Mouse (Mus musculus): ENCODE data around the gene Heatr5a.

Heatr5a gene

GRCm38 (mm10) chr12:51971070-51971664, at the start of gene Heatr5a:
Heatr5a (minus strand) TSS chr12:51971321.
- in situ Hi-C loops (cut with MboI), result no loop called here

DNA sequence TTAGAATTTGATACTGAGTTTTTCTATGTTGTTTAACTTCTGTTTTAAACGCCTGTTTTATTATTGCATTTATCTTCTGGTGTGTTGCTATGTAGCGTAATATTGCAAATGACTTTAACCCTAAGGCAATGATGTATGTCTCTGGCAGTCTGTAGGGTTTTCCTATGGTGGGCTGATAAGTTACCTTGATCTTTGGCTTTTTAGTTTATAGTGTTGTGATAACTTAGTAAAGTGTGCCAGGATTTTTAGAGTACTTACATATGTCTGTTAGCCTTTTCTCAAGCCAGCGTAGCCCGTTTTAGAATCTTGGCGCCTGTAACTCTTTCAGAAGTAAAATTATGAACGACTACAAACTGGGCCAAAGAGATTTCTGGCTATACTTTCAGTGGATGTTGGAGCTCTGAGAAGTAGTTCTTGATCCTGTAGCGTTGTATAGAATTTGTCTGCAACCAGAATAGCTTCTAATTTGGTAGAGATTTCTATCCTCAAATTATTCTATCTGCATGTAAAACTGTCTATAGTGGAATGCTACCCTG, 43.4 kb upstream of the Heatr5a start:
- in situ Hi-C loops (cut with MboI), result loop anchor here (25.0 kb wide), 1 partner anchor 823 kb away; no protein-coding TSS in a partner anchor

GRCm38 (mm10) chr12:52014044-52014443, 42.9 kb upstream of the Heatr5a start:
- in situ Hi-C loops (cut with MboI), result loop anchor here (25.0 kb wide), 1 partner anchor 823 kb away; no protein-coding TSS in a partner anchor

DNA sequence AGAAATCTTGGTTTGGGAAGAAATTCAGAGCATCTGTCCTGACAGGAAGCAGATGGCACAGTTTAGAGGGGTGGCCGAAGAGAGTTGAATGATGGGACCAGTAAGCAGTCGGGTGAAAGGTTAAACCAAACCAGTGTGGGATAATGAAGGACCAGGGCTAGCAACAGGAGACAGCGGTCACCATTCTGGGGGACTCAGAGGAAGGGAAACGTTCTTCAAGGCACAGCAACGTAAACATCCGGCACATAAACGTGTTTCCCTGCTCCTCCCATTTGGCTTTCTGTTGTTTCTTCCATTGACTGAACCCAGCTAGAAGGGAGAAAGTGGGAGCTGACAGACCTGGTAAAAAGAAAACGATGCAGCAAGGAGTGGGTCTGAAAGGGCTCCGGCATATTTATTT, 42.2 kb upstream of the Heatr5a start:
- in situ Hi-C loops (cut with MboI), result loop anchor here (25.0 kb wide), 1 partner anchor 824 kb away; no protein-coding TSS in a partner anchor

GRCm38 (mm10) chr12:52012159-52012558, 41.0 kb upstream of the Heatr5a start:
- in situ Hi-C loops (cut with MboI), result loop anchor here (25.0 kb wide), 1 partner anchor 825 kb away; no protein-coding TSS in a partner anchor

DNA sequence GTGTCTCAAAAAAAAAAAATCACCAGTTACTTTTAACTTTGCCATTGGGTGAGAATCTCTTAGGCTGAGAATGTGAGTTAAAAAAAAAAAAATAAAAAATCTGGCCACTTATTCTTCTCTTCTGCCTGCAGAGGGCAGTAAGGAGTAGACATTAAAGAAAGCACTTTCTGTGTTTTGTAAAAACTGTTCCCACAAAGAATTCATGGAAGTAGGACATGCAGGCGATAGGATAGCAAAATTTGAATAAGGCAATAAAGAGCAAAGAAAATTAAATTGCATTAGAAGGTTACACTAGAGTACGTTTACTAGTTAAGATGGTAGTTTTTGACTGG, 39.5 kb upstream of the Heatr5a start:
- in situ Hi-C loops (cut with MboI), result loop anchor here (25.0 kb wide), 1 partner anchor 827 kb away; no protein-coding TSS in a partner anchor

- in situ Hi-C loops (cut with MboI), result loop anchor here (25.0 kb wide), 1 partner anchor 827 kb away; no protein-coding TSS in a partner anchor
Observed at GRCm38 (mm10) chr12:52009928-52010629, 39.0 kb upstream of the Heatr5a start.

GRCm38 (mm10) chr12:52006633-52006994, 35.5 kb upstream of the Heatr5a start:
- in situ Hi-C loops (cut with MboI), result loop anchor here (25.0 kb wide), 1 partner anchor 831 kb away; no protein-coding TSS in a partner anchor

DNA sequence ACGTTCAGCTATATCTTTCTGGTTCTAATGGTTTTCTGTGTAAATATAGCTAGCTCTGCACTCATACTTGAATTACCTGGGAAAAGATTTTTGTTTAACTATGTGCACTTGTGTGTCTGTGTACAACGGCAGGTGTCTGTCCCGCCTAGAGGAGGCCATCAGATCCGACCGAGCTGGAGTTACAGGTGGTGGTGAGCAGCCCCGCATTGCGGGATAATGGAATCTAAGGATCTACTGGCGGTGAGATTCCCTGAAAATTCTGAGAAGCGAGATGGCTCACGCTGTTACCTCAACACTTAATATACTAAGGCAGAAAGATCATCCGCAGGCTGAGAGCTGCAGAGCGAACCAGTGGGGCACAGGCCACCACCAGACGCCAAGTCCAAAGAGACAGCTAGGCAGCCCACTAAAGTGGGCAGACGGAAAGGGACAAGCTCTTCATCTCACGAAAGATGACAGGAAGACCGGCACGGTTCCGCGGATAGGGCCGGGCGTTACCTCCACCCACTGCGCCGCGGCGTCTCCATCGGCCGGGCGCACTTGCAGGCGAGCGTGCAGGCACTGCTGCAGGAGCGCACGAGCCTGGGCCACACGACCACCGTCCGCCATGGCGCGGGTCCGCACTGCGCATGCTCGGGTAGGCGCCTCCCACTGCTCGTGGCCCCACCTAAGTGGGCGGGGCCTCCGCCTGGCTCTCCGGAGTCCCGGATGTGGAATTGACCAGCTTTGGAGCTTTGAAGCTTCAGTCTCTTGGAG, 34.9 kb upstream of the Heatr5a start, which contains the start of gene Dtd2:
Gene Dtd2, minus strand, starts transcription at position 625 of the 756 bp plus-strand sequence.
- in situ Hi-C loops (cut with MboI), result loop anchor here (25.0 kb wide), 1 partner anchor 831 kb away; no protein-coding TSS in a partner anchor

DNA sequence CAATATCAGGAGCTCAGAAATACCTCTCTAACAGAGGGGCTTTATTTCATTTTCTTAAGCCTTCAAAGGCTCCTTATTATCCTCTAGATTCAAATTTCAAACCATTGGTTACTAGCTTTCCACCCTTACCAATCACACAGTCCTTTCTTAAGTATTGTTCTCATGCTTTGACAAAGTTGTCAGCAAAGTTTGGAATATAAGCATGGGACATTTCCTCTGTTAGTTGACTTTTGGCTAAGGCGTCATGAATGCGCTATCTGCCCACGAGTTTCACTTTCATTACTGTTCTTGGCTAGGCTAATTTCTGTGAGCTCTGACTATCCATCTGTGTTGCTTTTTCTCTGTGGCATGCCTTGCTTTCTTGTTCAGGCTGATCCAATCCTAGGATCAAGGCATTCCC, 31.6 kb upstream of the Heatr5a start:
- in situ Hi-C loops (cut with MboI), result loop anchor here (25.0 kb wide), 1 partner anchor 835 kb away; no protein-coding TSS in a partner anchor

DNA sequence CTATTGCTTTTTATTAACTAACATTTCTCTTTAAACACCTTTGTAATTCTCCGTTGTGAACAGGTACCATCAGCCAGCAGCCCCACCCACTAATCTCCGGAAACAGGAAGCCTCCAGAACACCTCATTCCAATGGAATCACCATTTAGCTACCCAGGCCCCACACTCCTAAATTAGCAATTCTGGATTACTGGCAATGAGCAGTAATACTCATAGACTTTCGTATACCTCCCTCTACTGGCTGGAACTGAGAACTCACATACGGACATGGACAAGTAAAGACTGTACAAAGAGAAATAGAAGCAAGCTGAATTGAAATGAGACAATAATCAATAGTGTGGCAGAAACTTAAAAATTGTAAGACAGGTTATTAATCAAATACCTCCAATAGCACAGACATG, 30.4 kb upstream of the Heatr5a start:
- in situ Hi-C loops (cut with MboI), result loop anchor here (25.0 kb wide), 1 partner anchor 836 kb away; no protein-coding TSS in a partner anchor

- in situ Hi-C loops (cut with MboI), result no loop called here
Observed at GRCm38 (mm10) chr12:51998366-51998932, 27.3 kb upstream of the Heatr5a start.

GRCm38 (mm10) chr12:51995738-51996536, 24.8 kb upstream of the Heatr5a start:
- in situ Hi-C loops (cut with MboI), result no loop called here

DNA sequence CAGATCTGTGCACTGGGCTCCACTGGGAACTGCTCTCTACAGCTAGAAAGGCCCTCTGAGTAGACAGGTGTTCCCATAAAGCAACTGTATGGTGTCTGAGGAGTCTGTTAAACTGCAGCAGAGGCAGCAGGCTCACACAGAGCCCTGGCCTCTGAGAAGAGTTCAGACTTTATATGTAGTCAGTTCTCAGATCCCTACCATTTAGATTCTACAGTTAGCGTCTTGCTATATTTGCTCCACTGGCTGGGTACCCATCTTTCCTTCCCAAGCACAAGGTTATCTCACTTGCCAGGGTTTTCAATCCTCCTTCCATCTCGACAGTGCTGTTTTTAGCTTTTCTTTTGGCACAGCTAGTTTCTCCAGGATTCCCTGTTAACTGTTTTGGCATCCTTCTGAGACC, 19.5 kb upstream of the Heatr5a start:
- in situ Hi-C loops (cut with MboI), result no loop called here

DNA sequence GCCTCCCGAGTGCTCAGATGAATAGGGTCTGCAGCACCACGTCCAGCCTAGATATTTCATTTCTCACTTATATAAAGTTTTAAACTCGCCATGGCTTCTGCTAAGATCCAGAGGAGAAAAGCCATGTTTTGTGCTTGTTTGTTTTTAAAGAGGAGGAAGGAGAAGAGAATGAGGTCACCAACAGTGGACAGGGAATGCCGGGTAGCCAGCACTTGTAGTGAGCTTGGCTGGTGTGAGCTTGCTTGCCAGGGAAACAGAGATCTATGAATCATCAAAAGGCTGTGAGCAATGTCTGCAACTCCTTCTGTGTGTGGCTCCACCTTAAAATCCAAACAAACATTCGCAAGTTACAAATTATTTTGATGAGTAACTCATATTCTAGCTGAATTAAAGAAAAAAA, 17.4 kb upstream of the Heatr5a start:
- in situ Hi-C loops (cut with MboI), result no loop called here

DNA sequence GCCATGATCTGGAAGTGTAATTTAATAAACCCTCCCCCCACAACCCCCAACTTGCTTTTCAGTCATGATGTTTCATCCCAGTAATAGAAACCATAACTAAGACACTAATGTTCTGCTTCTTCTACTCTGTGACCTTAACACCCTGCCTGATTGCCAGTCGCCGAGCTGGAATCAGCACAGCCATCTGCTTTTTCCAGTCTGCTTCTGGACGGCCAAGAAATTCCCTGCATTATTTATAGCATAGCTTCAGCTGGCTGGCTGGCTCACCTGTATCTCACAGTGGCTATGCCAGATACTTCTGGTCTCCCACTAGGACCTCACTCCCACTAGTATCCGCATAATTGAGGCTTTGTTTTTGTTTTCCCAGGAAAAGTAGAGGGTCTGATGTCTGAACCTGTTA, 14.7 kb upstream of the Heatr5a start:
- in situ Hi-C loops (cut with MboI), result no loop called here

GRCm38 (mm10) chr12:51985163-51985748, 14.1 kb upstream of the Heatr5a start:
- in situ Hi-C loops (cut with MboI), result no loop called here

- in situ Hi-C loops (cut with MboI), result no loop called here
Observed at GRCm38 (mm10) chr12:51983625-51984024, 12.5 kb upstream of the Heatr5a start.

DNA sequence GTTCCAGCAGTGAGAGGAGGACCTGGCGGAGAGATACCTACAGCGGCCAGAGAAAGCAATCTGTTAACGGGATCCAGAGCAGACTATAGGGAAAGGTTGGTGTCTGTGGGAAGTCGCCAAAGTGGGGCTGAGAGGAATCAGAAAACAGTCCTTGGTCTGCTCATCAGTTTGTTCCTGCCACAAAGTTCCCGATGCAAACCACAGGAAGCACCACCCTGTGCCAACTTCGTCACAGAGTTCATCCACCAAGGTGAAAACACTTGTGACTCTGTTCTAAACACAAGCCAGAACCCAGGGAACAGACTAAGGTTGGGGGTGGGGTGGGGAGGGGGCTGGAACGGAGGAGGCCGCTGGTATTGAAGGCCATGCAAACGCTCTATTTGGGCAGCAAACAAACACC, 5.4 kb upstream of the Heatr5a start:
- in situ Hi-C loops (cut with MboI), result no loop called here

GRCm38 (mm10) chr12:51974381-51974780, 3.3 kb upstream of the Heatr5a start:
- in situ Hi-C loops (cut with MboI), result no loop called here
